Mouse (Mus musculus) fat pad, adult 2 months (tissue): ENCODE data around the gene Atp5g1.

ENCODE experiments used
- DNase-seq: peaks from one replicate; pipeline ENCODE4 v3.0.0-alpha.2; 2011; ENCODE audit warnings: low read depth, low spot score; ENCODE audit errors: extremely low read depth

The Atp5g1 gene

GRCm38 (mm10) chr11:96073295-96073993 lies 2.0 kb downstream of the Atp5g1 start:
- no peak for DNase-seq

- no peak for DNase-seq
These were observed 4.5 kb downstream of the Atp5g1 start for GRCm38 (mm10) chr11:96071013-96071412.

GRCm38 (mm10) chr11:96070353-96070752 lies 5.1 kb downstream of the Atp5g1 start:
- DNase-seq: peak; percentile 75

- no peak for DNase-seq
These were observed 7.2 kb downstream of the Atp5g1 start for GRCm38 (mm10) chr11:96068231-96068630.

GRCm38 (mm10) chr11:96065215-96065911 lies 10.1 kb downstream of the Atp5g1 start, which contains the start of gene Ube2z:
TSS of gene Ube2z (minus strand) at chr11:96065388.
- no peak for DNase-seq

GRCm38 (mm10) chr11:96064521-96065214 lies 10.8 kb downstream of the Atp5g1 start:
- DNase-seq: no peak

- DNase-seq: no peak
These were observed 17.2 kb downstream of the Atp5g1 start for GRCm38 (mm10) chr11:96058309-96058708.

DNA sequence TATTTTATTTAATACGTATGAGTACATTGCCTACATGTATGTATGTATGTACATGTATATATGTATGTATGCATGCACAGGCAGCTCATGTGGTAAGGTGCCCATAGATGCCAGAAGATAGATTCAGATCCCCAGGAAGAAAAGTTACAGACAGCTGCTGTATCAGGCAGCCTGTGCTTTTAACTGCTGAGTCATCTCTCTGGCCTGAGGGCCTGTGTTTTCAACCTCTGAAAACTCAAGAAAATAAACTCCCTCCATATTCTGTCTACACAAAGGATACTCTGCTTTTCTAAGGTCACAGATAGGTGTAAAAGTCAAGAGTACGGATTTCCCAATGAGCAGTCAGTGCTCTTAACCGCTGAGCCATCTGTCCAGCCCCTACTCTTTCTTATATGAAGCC lies 24.6 kb downstream of the Atp5g1 start:
- no peak for DNase-seq

DNA sequence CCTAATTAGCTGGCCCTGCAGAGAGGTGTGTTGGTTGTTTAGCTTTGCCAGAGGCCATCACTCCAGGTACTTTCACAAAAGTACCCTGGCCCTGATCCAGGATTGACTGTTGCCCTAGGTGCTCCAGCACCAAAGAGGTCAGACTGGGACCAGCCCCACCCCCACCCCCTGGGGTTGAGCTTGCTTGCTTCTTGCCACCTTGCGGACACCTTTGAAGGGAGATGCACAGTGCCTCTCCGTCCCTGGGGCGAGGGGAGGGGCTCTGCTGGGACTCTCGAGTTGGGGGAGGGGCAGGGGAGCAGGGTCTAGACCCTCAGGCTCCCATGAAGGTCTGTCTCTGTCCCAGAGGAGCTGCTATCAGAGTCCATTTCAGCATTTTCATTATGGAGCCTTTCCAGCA lies 25.5 kb downstream of the Atp5g1 start:
- DNase-seq: no peak

- no peak for DNase-seq
These were observed 27.7 kb downstream of the Atp5g1 start for GRCm38 (mm10) chr11:96047469-96048373.

DNA sequence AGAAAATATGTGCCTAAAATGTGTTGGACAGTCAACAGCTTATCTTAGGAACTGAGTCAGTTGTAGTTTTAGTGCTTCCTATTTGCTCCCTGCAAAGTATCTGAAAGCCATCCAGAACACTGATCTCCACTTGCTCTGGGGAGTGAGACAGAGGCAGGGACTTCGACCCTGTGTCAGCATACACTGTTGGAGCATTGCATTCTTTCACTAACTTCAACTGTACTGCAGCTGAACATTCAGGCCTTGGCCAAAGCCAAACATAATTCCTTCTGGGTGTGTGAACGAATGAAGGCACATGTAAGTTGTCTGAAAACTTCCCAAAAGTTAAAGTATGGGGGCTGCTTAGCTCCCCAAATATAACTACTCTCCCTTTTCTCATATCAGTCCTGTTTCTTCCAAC lies 28.7 kb downstream of the Atp5g1 start:
- DNase-seq: no peak

DNA sequence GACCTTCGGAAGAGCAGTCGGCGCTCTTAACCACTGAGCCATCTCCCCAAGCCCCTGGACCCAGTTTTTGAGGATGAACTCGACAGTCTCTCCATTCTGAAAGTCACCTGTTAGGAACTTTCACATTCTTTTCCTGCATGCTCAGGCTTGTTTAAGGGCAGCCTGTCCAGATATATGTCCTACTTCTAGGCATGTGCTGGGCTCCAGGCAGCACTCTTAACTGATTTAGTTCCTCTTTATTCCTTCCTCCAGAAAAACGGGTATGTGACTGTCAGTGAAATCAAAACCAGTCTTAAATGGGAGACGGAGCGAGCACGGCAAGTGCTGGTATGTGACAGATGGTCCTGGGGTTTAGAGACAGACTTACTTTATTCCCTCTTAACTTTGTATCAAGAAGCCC lies 29.4 kb downstream of the Atp5g1 start:
- DNase-seq: no peak

GRCm38 (mm10) chr11:96044803-96045567 lies 30.5 kb downstream of the Atp5g1 start:
- no peak for DNase-seq

- DNase-seq: no peak
These were observed 36.9 kb downstream of the Atp5g1 start for GRCm38 (mm10) chr11:96038560-96038959.

DNA sequence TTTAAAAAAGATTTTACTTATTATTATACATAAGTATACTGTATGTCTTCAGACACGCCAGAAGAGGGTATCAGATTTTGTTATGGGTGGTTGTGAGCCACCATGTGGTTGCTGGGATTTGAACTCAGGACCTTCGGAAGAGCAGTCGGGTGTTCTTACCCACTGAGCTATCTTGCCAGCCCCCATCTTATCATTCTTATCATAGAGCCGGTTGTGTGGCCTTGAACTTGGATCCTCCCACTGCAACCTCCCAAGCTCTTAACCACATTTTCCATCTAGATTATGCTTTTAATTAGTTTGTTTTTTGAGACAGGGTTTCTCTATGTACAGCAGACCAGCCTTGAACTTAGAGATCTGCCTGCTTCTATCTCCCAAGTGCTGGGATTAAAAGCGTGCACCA lies 38.0 kb downstream of the Atp5g1 start:
- DNase-seq: no peak

DNA sequence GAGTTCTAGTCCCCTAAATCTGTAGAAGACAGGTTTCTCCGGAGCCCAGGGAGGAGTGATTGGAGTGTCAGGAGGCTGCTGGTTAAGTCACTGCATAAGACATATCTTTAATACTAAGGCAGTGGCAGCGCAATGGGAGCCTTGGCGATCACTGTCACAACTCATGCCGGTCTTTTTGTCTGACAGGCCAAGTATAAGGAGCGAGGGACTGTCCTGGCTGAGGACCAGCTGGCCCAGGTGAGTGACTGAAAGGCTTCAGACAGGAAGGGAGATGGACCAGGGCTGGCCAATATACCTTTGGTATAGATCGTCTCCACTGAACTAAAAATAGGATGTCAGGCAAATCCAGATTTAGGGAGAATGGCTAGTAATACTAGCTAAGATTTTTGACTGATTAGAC lies 40.3 kb downstream of the Atp5g1 start:
- DNase-seq: no peak

DNA sequence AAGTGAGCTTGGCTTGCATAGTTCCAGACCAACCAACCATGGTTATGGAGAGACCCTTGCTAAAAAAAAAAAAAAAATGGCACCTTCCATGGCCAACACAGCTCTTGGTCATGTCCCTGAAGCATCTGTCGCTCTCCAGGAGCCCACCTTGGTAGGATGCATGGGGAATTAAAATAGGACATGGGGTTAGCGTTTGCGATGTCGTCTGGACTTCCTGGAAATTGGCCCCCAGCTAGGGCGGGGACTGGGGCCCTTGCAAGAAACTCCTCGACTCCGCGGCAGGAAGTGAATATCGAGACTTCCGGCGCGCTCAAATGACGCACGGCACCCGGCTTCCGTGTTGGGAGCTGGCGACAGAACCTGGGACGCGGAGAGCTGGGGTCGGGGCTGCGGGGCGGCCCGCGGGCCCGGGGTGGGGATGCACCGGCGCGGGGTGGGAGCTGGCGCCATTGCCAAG lies 40.8 kb downstream of the Atp5g1 start, which contains the start of gene Snf8:
Gene Snf8, plus strand, starts transcription at position 290 of the 457 bp plus-strand sequence.
- DNase-seq: no peak

- DNase-seq: no peak
These were observed 41.4 kb downstream of the Atp5g1 start for GRCm38 (mm10) chr11:96034116-96034515.

DNA sequence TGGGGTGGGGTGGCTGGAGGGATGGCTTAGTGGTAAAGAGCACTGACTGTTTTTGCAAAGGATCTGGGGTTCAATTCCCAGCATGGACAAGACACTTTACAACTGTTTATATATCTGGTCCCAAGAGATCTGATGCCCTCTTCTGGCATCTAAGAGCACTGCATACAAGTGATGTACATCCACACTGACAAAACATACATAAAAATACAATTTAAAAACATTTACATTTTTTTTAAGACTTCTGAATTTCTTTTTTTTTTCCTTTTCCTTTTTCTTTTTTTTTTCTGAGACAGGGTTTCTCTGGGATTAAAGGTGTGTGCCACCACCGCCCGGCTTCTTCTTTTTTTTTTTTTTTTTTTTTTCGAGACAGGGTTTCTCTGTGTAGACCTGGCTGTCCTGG lies 42.2 kb downstream of the Atp5g1 start:
- DNase-seq: no peak

DNA sequence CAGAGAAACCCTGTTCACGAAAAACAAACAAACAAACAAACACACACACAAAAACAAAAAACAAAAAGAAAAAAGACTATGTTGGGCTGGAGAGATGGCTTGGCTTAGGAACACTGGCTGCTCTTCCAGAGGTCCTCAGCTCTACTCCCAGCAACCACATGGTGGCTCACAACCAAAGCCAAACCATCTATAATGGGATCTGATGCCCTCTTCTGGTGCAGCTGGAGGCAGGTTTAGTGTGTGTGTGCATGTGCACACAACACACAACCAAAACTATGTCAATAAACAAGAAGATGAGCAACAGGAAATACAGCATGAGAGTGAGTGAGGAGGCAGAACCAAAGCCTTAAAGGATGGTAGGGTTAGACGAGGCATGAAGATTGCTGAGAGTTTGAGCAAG lies 43.8 kb downstream of the Atp5g1 start:
- no peak for DNase-seq
